In the genomic region with DNA sequence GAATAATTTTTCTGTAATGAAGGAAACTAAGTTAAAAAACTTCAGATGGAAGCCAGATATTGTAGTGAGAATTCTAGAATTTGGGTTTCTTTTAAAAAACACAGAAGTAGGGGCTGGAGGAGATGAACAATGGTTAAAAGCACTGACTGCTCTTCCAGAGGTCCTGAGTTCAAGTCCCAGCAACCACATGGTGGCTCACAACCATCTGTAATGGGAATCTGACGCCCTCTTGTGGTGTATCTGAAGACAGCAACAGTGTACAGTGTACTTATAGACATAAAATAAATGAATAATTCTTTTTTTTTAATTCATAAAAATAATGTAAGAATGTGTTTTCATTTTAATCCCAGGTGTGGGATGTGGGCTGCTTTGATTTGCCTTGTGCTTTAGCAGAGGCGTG, we compare ENCODE assay signal across 22 mouse cellular contexts. TPM values are rescaled to one million over a fixed set of nuclear protein-coding genes. Genes with fewer than 3 reads are reported as not detected.
A peak's percentile ranks its signal among the peaks of the same experiment; 100 is the strongest.
DNase-seq lines count a peak whose midpoint lies in the region; ATAC-seq and TF ChIP-seq lines count a peak whose summit lies in the region.
"Had no signal": no experiment of that assay in that cellular context is flagged by ENCODE, and none has a peak within 500 bp of the region (broad histone marks: within the 10 kb centered on the region; RNA-seq: fewer than 3 reads in every experiment).

No protein-coding gene starts in this region.

- no peaks in the 10 kb centered on the region for H3K4me1 ChIP-seq in liver, embryonic 14.5 days (replicated peaks; ENCODE audit: control insufficient read depth in 2 of 2, insufficient read depth in 2 of 2, low read length in 1 of 2)
- H3K4me1 ChIP-seq in liver, embryonic 11.5 days (replicated peaks; ENCODE audit: control insufficient read depth, insufficient read depth, low read length), result no peaks in the 10 kb centered on the region
- H3K4me1 ChIP-seq: embryonic facial prominence, embryonic 12.5 days; heart, embryonic 10.5 days; kidney, embryonic 15.5 days; limb, embryonic 12.5 days; liver, embryonic 13.5 days had no signal

- H3K9ac ChIP-seq in liver, embryonic 14.5 days (replicated peaks), result no peak overlapping the region
- H3K9ac ChIP-seq in liver, embryonic 11.5 days (ENCODE audit: low read depth, low read length), result no peak overlapping the region
- H3K9ac ChIP-seq: embryonic facial prominence, embryonic 12.5 days; forebrain, postnatal 0 days; kidney, embryonic 15.5 days; limb, embryonic 12.5 days; liver, embryonic 13.5 days had no signal

- no peak overlapping the region for H3K4me3 ChIP-seq in gastrocnemius, adult 2 months
- no peak overlapping the region for H3K4me3 ChIP-seq in liver, embryonic 14.5 days (ENCODE audit: insufficient read depth in 1 of 2, low read depth in 2 of 2, low read length in 2 of 2)
- no peak overlapping the region for H3K4me3 ChIP-seq in liver, embryonic 11.5 days (ENCODE audit: low read depth, low read length)
- H3K4me3 ChIP-seq: embryonic facial prominence, embryonic 12.5 days; heart, embryonic 10.5 days; kidney, embryonic 15.5 days; limb, embryonic 12.5 days; liver, embryonic 13.5 days had no signal

- peak; percentile 45 for TF ChIP-seq CTCF in gastrocnemius, adult 2 months (IDR thresholded peaks at IDR 0.05)
- TF ChIP-seq CTCF in liver, embryonic 14.5 days (IDR thresholded peaks at IDR 0.05; ENCODE audit: low read depth), result peak; percentile 39

- H3K27ac ChIP-seq in gastrocnemius, adult 2 months, result no peak overlapping the region
- no peak overlapping the region for H3K27ac ChIP-seq in liver, embryonic 14.5 days
- H3K27ac ChIP-seq in liver, embryonic 11.5 days (ENCODE audit: low read depth, low read length), result no peak overlapping the region
- H3K27ac ChIP-seq: embryonic facial prominence, embryonic 12.5 days; heart, embryonic 10.5 days; kidney, embryonic 15.5 days; limb, embryonic 12.5 days; liver, embryonic 13.5 days had no signal

- DNase-seq in gastrocnemius, adult 2 months, result no peak
- no peak for DNase-seq in gastrocnemius, adult 8-10 months (ENCODE audit: low spot score in 2 of 2)
- no peak for DNase-seq in liver, embryonic 14.5 days (ENCODE audit: low read depth in 3 of 3, low spot score in 3 of 3)
- DNase-seq in liver, embryonic 11.5 days (ENCODE audit: low spot score), result no peak
- DNase-seq in A20 (ENCODE audit: low read depth, low spot score) (peak; percentile 17), R1 (ENCODE audit: low read depth, low spot score) (peak; percentile 30)
- no peak for DNase-seq in right cerebral cortex, adult 2 months (ENCODE audit: low spot score in 2 of 2)
- DNase-seq: adrenal gland, adult 8-10 months; cerebellum, adult 11-12 months; cerebellum, postnatal 25 days; forebrain, postnatal 0 days; kidney, adult 11 months; liver, embryonic 13.5 days; right cerebral cortex, postnatal 14 days had no signal

- no peaks in the 10 kb centered on the region for H3K9me3 ChIP-seq in liver, embryonic 14.5 days (ENCODE audit: control insufficient read depth, low read length)
- H3K9me3 ChIP-seq in liver, embryonic 11.5 days (ENCODE audit: control insufficient read depth, low read length), result no peaks in the 10 kb centered on the region
- H3K9me3 ChIP-seq: embryonic facial prominence, embryonic 12.5 days; heart, embryonic 10.5 days; kidney, embryonic 15.5 days; limb, embryonic 12.5 days; liver, embryonic 13.5 days had no signal

- intact Hi-C loops in gastrocnemius, adult 2 months (cut with DNase I), result no loop called here

- 59% methylated on average over 2 of the region's 2 CpGs for WGBS in liver, embryonic 14.5 days (ENCODE audit: insufficient replicate concordance)
- WGBS in liver, embryonic 11.5 days, result 65% methylated on average over 2 of the region's 2 CpGs

- H3K36me3 ChIP-seq in liver, embryonic 14.5 days (replicated peaks; ENCODE audit: control insufficient read depth, insufficient read depth, low read depth), result peaks cover 9% of the 10 kb centered on the region; the same call in 1 of the 2 replicates
- H3K36me3 ChIP-seq in liver, embryonic 11.5 days (ENCODE audit: control insufficient read depth, insufficient read depth, low read length), result peaks cover 4% of the 10 kb centered on the region; the same call in 1 of the 2 replicates

- ATAC-seq in liver, embryonic 14.5 days (ENCODE audit: insufficient read depth), result no peak
- ATAC-seq in liver, embryonic 11.5 days (replicated peaks; ENCODE audit: low FRiP score), result no peak
- ATAC-seq in frontal cortex, adult (ENCODE audit: low TSS enrichment), result no peak
- ATAC-seq: activated CD4-positive, CD25-positive, alpha-beta regulatory T cell, adult 4 months; forebrain, postnatal 0 days; hindbrain, embryonic 16.5 days had no signal

- no peak for TF ChIP-seq EP300 in liver, embryonic 14.5 days (IDR thresholded peaks at IDR 0.05; ENCODE audit: low read depth)

- H3K27me3 ChIP-seq in liver, embryonic 14.5 days (ENCODE audit: control insufficient read depth, insufficient read depth, low read length), result no peaks in the 10 kb centered on the region
- no peaks in the 10 kb centered on the region for H3K27me3 ChIP-seq in liver, embryonic 11.5 days (replicated peaks; ENCODE audit: control insufficient read depth, insufficient read depth, low read length)
- H3K27me3 ChIP-seq: embryonic facial prominence, embryonic 12.5 days; kidney, embryonic 15.5 days; limb, embryonic 12.5 days; liver, embryonic 13.5 days had no signal

- no peak overlapping the region for H3K4me2 ChIP-seq in liver, embryonic 14.5 days (ENCODE audit: low read depth)
- no peak overlapping the region for H3K4me2 ChIP-seq in liver, embryonic 11.5 days
- H3K4me2 ChIP-seq: embryonic facial prominence, embryonic 12.5 days; kidney, embryonic 15.5 days; limb, embryonic 12.5 days; liver, embryonic 13.5 days; midbrain, embryonic 11.5 days had no signal

RNA-seq across cellular contexts. Expression of a gene that starts 23.8 kb away (rescaled TPM):
- 10 to 100 TPM; 17.7 to 17.8 TPM for total RNA-seq in gastrocnemius, adult 2 months (2021)
- 10 to 100 TPM; 20.1 to 23.7 (median 21.7) TPM for total RNA-seq in gastrocnemius, adult 8-10 months (2022)
- 3.8 and 6.0 TPM in 2 replicates for polyA plus RNA-seq in liver, embryonic 14.5 days (2012; rRNA removed)
- polyA plus RNA-seq in liver, embryonic 14.5 days (2014; fragmentation: Nextera tagmentation; extraction: Ambion mirVana), result 3.2 and 3.8 TPM in 2 replicates
- 8.5 and 9.6 TPM in 2 replicates for polyA plus RNA-seq in liver, embryonic 11.5 days (2014; fragmentation: Nextera tagmentation; extraction: Ambion mirVana)

RNA-seq across cellular contexts. Expression of a gene that starts 24.6 kb away (rescaled TPM):
- 10 to 100 TPM; 14.7 to 20.8 TPM for total RNA-seq in gastrocnemius, adult 2 months (2021)
- total RNA-seq in gastrocnemius, adult 8-10 months (2022), result 10 to 100 TPM; 16.7 to 18.7 (median 18.4) TPM
- 6.3 and 8.3 TPM in 2 replicates for polyA plus RNA-seq in liver, embryonic 14.5 days (2012; rRNA removed)
- 29.1 and 30.4 TPM in 2 replicates for polyA plus RNA-seq in liver, embryonic 14.5 days (2014; fragmentation: Nextera tagmentation; extraction: Ambion mirVana)
- polyA plus RNA-seq in liver, embryonic 11.5 days (2014; fragmentation: Nextera tagmentation; extraction: Ambion mirVana), result 51.5 and 55.5 TPM in 2 replicates

RNA-seq across cellular contexts. Expression of a gene that starts 26.3 kb away (rescaled TPM):
- total RNA-seq in gastrocnemius, adult 2 months (2021), result 10 to 100 TPM; 38.1 to 38.7 TPM
- total RNA-seq in gastrocnemius, adult 8-10 months (2022), result 10 to 100 TPM; 36.3 to 45.8 (median 37.0) TPM
- polyA plus RNA-seq in liver, embryonic 14.5 days (2012; rRNA removed), result 12.7 and 17.3 TPM in 2 replicates
- polyA plus RNA-seq in liver, embryonic 14.5 days (2014; fragmentation: Nextera tagmentation; extraction: Ambion mirVana), result 17.0 and 18.4 TPM in 2 replicates
- 33.7 and 35.4 TPM in 2 replicates for polyA plus RNA-seq in liver, embryonic 11.5 days (2014; fragmentation: Nextera tagmentation; extraction: Ambion mirVana)

Comparison
In these comparisons a context has a peak if more than half of its experiments do, and no peak if none do; other contexts are left out.
1. DNase-seq: peak in A20 (single experiment) and R1 (single experiment); none in gastrocnemius, adult 2 months (single experiment), gastrocnemius, adult 8-10 months (0 of 2), liver, embryonic 14.5 days (0 of 3), liver, embryonic 11.5 days (single experiment) and right cerebral cortex, adult 2 months (0 of 2).